Mouse (Mus musculus) neural tube, embryonic 14.5 days (tissue): ENCODE results near the gene Prkag1. TPM values are rescaled to one million over a fixed set of nuclear protein-coding genes. Genes with fewer than 3 reads are reported as not detected.

Experiments
- ATAC-seq: fragments of 200-750 bp; cut with Nextera tagmentation; 2 replicates; pipeline ENCODE4 v1.8.0; 2017; ENCODE audit warnings: low read depth, mild to moderate bottlenecking, moderate TSS enrichment, moderate library complexity
- H3K27ac ChIP-seq: fragments of 300-500 bp; sonication (generic); 2 replicates; pipeline ENCODE4 v1.5.1; 2014; ENCODE audit warnings: low read depth, mild to moderate bottlenecking, control low read depth, low read length, moderate library complexity, mixed read lengths
- H3K27me3 ChIP-seq: fragments of 300-500 bp; sonication (generic); 2 replicates; pipeline ENCODE4 v1.6.1; 2014; ENCODE audit warnings: low read length; ENCODE audit not compliant: control insufficient read depth, insufficient read depth
- H3K36me3 ChIP-seq: fragments of 300-500 bp; sonication (generic); 2 replicates; pipeline ENCODE4 v1.6.1; 2014; ENCODE audit warnings: low read length, mixed read lengths; ENCODE audit not compliant: control insufficient read depth, insufficient read depth
- H3K4me1 ChIP-seq: fragments of 300-500 bp; sonication (generic); 2 replicates; pipeline ENCODE4 v1.6.1; 2014; ENCODE audit warnings: low read length; ENCODE audit not compliant: control insufficient read depth, insufficient read depth
- H3K4me2 ChIP-seq: fragments of 300-500 bp; sonication (generic); 2 replicates; pipeline ENCODE4 v1.6.1; 2014; ENCODE audit warnings: mild to moderate bottlenecking, low read depth, low read length, control low read depth
- H3K4me3 ChIP-seq: fragments of 300-500 bp; sonication (generic); 2 replicates; pipeline ENCODE4 v1.5.1; 2014; ENCODE audit warnings: low read depth, low read length, control low read depth, mixed read lengths
- H3K9ac ChIP-seq: fragments of 300-500 bp; sonication (generic); replicated peaks from 2 replicates; pipeline ENCODE4 v1.6.1; 2014; ENCODE audit warnings: low read depth, mild to moderate bottlenecking, control low read depth, low read length, mixed read lengths
- H3K9me3 ChIP-seq: fragments of 300-500 bp; sonication (generic); 2 replicates; pipeline ENCODE4 v1.6.1; 2016; ENCODE audit warnings: low read length; ENCODE audit not compliant: control insufficient read depth
- WGBS: fragments of 180-500 bp; shearing (Covaris S2); extraction: QIAGEN DNeasy Blood & Tissue Kit; methylation state at CpG from one replicate; pipeline ENCODE4 v1.1.7; 2014; 5-methylcytosine and 5-hydroxymethylcytosine counted together
- polyA plus RNA-seq: library from polyadenylated mRNA; unstranded; fragments of >200 nt; fragmentation: Nextera tagmentation; extraction: Ambion mirVana; gene quantifications from 2 replicates; pipeline ENCODE4 v1.2.1, GENCODE M21; 2014

Gene Prkag1
- polyA plus RNA-seq, 1 experiment from 2014 or later, result 57.7 TPM

DNA sequence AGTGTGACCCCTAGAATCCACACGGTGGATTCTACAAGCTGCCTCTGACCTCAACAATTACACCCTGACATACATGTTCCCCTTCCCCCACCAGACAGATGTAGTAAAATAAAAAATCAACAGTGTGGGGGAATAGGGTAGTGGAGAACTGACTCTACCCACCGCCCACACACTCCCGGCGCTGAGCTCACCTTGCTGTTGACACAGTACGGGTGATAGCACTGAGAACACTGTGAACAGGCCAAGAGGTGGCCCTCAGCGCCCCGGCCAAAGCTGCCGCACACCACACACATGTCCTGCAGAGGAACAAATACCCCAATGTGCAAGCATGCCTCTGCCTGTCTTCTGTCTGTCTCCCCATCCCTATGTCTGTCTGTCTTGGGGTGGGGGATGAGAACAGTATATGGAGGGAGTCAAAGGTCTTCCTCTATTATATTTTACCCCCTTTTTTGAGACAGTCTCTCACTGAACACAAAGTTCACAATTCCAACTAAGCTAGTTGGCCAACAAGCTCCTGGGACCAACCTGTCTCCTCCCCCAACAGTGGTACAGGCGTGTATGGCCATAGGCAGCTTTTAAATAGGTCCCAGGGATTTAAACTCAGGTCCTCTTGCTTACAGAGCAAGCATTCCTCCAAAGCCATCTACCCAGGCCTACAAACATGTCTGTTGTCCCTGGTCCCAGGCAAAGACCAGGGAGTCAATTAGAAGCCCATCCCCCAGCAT is 28.2 kb upstream of the Prkag1 start:
- no peak overlapping the region for H3K4me2 ChIP-seq
- no peak for ATAC-seq
- H3K36me3 ChIP-seq, result peaks cover 81% of the 10 kb centered on the region
- WGBS, result 85% methylated on average over 9 of the region's 9 CpGs
- H3K27ac ChIP-seq, result no peak overlapping the region
- H3K4me3 ChIP-seq, result no peak overlapping the region
- no peaks in the 10 kb centered on the region for H3K4me1 ChIP-seq
- no peaks in the 10 kb centered on the region for H3K9me3 ChIP-seq
- H3K27me3 ChIP-seq, result no peaks in the 10 kb centered on the region
- no peak overlapping the region for H3K9ac ChIP-seq

DNA sequence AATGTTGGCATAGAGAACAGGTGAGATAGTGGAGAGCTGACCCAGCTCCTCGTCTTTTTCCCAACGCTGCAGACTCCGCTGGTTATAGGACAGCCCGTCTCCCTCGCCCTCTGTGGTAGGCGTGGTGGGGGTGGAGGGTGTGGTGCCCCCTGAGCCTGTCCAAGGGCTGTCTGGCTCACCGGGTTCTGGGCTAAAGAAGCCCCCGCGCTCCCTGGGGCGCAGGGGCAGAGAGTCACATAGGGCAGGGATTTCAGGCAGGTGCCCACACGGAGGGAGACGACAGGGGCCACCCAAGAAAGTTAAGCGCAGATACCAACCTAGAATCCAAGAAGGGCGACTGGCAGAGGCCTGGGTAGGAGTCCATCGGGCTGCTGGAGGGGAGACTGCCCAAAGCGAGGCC is 22.9 kb upstream of the Prkag1 start:
- H3K4me1 ChIP-seq, result no peaks in the 10 kb centered on the region
- peaks cover 85% of the 10 kb centered on the region for H3K36me3 ChIP-seq
- no peak overlapping the region for H3K4me2 ChIP-seq
- H3K9me3 ChIP-seq, result no peaks in the 10 kb centered on the region
- H3K9ac ChIP-seq, result no peak overlapping the region
- ATAC-seq, result no peak
- H3K27me3 ChIP-seq, result no peaks in the 10 kb centered on the region
- 93% methylated on average over 16 of the region's 16 CpGs for WGBS
- no peak overlapping the region for H3K4me3 ChIP-seq
- H3K27ac ChIP-seq, result no peak overlapping the region

DNA sequence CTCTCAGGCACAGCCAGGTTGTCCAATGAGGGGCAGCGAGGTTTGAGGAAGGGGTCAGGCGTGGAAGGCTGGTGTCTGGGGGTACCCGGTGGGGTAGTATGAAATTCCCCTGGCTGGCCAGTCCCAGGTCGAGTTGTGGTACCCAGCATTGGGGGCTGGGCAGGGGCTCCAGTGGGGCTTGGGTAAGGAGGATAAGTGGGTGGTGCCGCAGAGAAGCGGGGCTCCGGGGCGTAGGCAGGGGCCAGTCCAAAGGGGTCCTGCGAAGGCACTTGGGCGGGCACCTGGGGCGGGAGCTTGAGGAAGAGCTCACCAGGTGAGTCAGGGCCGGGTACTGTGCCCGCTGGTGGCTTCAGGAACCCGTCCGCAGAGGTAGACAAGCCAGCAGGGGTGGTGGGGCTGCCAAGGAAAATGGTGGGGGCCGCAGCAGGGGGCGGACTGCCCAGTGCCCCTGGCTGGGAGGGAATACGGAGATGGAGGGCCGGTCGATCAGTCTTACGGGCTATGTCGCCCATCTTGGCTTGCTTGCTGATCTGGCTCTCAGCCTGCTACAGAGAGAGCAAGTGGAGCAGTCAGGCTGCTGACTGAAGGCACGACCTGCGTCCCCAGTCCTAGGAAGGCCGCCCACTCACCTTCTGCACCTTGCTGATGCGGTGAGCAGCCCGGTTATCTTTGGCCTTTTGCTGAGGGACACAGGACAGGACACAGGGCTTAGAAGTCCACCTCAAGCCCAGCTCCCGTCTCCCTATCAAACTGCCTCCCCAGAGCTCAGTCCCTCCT is 22.0 kb upstream of the Prkag1 start:
- Histone ChIP-seq H3K27me3 (no peaks in the 10 kb centered on the region), H3K4me1 (no peaks in the 10 kb centered on the region), H3K4me3 (no peak overlapping the region), H3K9me3 (no peaks in the 10 kb centered on the region), H3K27ac (no peak overlapping the region), H3K36me3 (peaks cover 93% of the 10 kb centered on the region), H3K9ac (no peak overlapping the region), H3K4me2 (no peak overlapping the region)
- 94% methylated on average over 28 of the region's 28 CpGs for WGBS
- no peak for ATAC-seq

DNA sequence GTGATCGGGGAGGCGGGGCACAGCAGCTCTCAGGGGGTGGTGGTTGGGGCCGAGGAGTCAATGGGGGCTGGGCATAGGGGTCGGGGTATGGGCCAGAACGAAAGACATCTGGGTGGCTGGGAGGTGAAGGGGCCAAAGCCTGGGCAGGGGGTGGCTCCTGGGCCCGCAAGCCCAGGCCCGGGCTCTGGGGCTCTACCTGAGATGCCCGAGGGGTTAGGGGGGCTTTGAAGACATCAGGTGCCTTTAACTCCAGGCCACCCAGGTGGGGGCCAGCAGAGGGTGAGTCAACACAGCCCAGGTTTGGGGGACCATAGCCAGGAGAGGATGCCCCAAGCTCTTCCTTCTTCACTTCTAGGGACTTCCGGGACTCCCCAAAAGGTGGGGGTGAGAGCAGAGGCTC is 21.4 kb upstream of the Prkag1 start:
- Histone ChIP-seq H3K4me2 (no peak overlapping the region), H3K4me1 (no peaks in the 10 kb centered on the region), H3K9me3 (no peaks in the 10 kb centered on the region), H3K9ac (no peak overlapping the region), H3K27me3 (no peaks in the 10 kb centered on the region), H3K36me3 (peaks cover 91% of the 10 kb centered on the region), H3K27ac (no peak overlapping the region), H3K4me3 (no peak overlapping the region)
- 96% methylated on average over 9 of the region's 9 CpGs for WGBS
- no peak for ATAC-seq

DNA sequence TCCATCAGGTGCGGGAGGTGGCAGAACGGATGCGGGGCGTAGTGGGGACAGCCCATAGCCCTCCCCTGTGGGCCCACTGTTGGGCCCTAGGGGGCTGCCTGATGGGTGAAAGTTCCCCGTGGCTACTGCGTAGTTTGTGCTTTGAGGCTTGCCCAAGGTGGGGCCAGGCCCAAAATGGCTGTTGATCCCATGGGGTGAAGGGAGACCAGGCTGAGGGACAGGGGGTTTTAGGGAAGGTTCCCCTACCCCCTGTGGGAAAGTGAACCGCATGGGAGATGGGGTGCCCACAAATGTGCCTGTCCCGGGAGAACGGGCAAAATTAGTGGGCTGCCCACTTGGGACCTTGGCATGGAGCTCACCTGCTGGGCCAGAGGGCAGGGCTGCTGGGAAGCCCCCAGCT is 20.8 kb upstream of the Prkag1 start:
- Histone ChIP-seq H3K4me2 (no peak overlapping the region), H3K36me3 (peaks cover 91% of the 10 kb centered on the region), H3K27me3 (no peaks in the 10 kb centered on the region), H3K9ac (no peak overlapping the region), H3K9me3 (no peaks in the 10 kb centered on the region), H3K4me1 (no peaks in the 10 kb centered on the region), H3K27ac (no peak overlapping the region), H3K4me3 (no peak overlapping the region)
- no peak for ATAC-seq
- WGBS, result 97% methylated on average over 9 of the region's 9 CpGs

DNA sequence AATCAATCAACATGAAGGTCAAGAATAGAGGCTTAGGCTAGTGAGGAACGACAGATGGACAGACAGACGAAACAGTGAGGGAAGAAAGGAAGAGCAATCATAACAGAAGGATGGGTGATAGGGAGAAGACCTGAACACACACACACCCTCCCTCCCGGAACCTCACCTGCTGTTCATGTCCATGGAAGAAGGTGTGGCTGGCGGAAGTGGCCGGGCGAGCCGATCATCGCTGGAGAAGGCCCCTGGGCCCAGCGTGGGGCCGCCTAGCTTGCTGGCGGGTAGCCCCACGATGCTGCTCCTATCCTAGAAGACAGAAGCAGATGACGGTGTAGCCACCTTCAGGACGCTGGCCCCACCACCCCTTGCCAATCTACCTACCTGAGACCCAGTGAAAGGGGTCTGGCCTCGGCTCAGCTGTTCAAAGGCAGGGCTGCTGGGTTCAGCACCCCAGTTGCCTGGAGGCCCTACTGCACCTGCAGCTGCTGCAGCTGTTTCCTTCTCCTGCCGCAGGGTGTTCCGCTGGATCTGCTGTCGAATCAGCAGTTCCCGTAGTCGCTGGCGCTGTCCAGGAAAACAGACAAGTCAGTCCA is 20.0 kb upstream of the Prkag1 start:
- Histone ChIP-seq H3K4me3 (no peak overlapping the region), H3K27ac (no peak overlapping the region), H3K36me3 (peaks cover 93% of the 10 kb centered on the region), H3K27me3 (no peaks in the 10 kb centered on the region), H3K4me2 (no peak overlapping the region), H3K4me1 (no peaks in the 10 kb centered on the region), H3K9ac (no peak overlapping the region), H3K9me3 (no peaks in the 10 kb centered on the region)
- WGBS, result 95% methylated on average over 21 of the region's 21 CpGs
- ATAC-seq, result no peak

DNA sequence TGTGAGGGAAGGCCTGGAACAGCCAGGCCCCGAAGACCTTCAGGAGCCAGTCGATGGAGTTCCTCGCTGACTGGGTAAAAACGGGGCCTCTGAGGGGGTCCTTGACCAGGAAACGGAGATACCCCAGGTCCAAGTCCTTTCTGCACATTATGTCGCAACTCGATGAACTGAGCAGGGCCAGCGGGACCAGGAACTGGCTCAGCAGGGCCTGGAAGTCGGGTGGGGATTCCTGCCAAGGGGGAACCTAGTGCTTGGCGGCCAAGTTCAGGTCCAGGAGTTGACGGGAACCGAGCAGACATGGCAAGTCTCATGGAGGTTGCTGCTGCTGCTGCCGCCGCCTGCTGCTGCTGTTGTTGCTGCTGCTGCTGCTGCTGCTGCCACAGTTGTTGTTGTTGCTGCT is 19.3 kb upstream of the Prkag1 start:
- no peak overlapping the region for H3K9ac ChIP-seq
- ATAC-seq, result no peak
- H3K36me3 ChIP-seq, result peaks cover 94% of the 10 kb centered on the region
- H3K27me3 ChIP-seq, result no peaks in the 10 kb centered on the region
- no peak overlapping the region for H3K4me3 ChIP-seq
- H3K9me3 ChIP-seq, result no peaks in the 10 kb centered on the region
- no peak overlapping the region for H3K4me2 ChIP-seq
- no peaks in the 10 kb centered on the region for H3K4me1 ChIP-seq
- 95% methylated on average over 14 of the region's 14 CpGs for WGBS
- no peak overlapping the region for H3K27ac ChIP-seq

DNA sequence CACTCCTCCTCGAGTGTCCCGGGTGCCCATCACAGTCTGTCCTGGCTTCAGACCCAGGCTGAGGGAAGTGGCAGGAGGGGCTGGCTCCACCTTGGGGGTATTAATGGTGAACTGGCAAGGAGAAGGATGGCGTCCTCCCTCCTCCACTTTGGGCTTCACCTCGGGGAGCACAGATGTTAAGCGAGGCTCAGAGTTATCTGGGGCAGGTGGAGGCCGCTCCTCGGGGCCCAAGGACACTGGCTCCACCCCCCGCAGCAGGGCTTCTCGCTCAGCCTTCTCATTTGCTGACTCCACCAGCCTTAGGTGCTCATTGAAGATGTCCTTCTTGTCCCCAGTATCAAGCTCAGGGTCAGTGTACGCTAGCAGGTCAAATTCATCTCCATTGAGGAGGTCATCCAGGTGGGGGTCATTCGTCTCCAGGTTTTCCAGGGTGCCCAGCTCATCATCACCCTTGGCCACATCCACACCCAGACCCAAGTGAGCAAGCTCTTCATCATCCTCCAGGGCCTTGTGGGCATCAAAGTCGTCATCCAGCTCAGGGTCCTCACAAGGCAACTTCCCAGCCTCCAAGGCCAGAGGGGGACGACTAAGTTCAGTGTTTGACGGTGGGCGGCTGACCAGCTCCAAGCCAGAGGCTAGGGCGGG is 18.8 kb upstream of the Prkag1 start:
- Histone ChIP-seq H3K4me3 (no peak overlapping the region), H3K4me2 (no peak overlapping the region), H3K9me3 (no peaks in the 10 kb centered on the region), H3K27me3 (no peaks in the 10 kb centered on the region), H3K4me1 (no peaks in the 10 kb centered on the region), H3K27ac (no peak overlapping the region), H3K9ac (no peak overlapping the region), H3K36me3 (peaks cover 94% of the 10 kb centered on the region)
- WGBS, result 90% methylated on average over 16 of the region's 16 CpGs
- no peak for ATAC-seq

DNA sequence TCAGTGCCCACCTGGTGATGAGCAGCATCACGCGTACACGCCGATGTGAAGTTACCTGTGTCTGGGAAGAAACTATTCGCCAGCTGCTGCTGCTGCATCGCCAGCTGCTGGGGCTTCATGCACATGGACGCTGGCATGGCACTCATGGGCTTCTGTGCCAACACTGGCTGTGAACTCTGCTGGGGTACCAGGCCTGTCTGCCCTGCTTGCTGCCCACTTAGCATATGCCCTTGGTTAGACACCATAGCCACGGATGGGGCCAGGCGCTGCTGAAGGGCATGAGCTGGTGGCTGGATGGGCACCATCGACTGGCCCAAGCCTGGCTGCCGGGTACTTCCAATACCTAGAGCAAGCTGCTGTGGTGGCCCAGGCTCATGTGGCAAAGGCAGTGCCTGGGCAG is 17.8 kb upstream of the Prkag1 start:
- H3K4me1 ChIP-seq, result no peaks in the 10 kb centered on the region
- H3K9ac ChIP-seq, result no peak overlapping the region
- H3K27me3 ChIP-seq, result no peaks in the 10 kb centered on the region
- H3K9me3 ChIP-seq, result no peaks in the 10 kb centered on the region
- peaks cover 94% of the 10 kb centered on the region for H3K36me3 ChIP-seq
- H3K4me3 ChIP-seq, result no peak overlapping the region
- H3K27ac ChIP-seq, result no peak overlapping the region
- ATAC-seq, result no peak
- WGBS, result 97% methylated on average over 11 of the region's 11 CpGs
- H3K4me2 ChIP-seq, result no peak overlapping the region
